Mouse (Mus musculus): ENCODE data around the gene Usp21. TPM values are rescaled to one million over a fixed set of nuclear protein-coding genes. Genes with fewer than 3 reads are reported as not detected.

Gene Usp21
- total and polyA plus RNA-seq, 2 experiments from 2014 or later = 58.7 to 71.7 TPM

DNA sequence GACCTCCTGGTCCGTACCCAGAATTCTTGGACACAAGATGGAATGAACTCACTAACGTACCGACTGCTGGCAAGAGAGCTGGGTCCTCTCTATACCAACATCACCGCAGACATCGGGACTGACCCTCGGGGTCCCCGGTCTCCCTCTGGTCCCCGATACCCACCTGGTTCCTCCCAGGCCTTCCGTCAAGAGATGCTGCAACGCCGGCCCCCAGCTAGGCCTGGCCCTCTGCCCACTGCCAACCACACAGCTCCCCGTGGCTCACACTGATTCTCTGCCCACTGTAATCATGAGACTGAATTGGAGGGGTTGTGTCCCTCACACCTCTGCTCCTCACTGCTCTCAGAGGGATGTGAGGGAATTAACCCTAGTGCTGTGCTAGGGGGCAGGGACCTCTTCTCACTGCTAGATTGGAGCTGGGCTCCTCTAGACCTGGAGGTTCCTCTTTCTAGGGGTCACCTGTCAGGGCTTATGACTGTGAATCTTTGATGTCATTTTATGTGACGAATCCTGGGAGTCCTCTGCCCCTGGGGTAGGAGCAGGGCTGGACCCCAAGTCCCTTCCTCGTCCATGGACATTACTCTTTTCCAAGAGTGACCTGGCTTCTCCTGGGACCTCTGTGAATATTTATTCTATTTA lies 11.6 kb downstream of the Usp21 start:
- TF ChIP-seq CTCF (IDR thresholded peaks at IDR 0.05; ENCODE audit: low read depth) = no peak
- no peak overlapping the region for H3K27ac ChIP-seq
- H3K4me2 ChIP-seq (ENCODE audit: low read depth, low read length) = no peak overlapping the region
- H3K4me3 ChIP-seq (ENCODE audit: low read length) = no peak overlapping the region
- no peak overlapping the region for H3K9ac ChIP-seq (replicated peaks; ENCODE audit: low read length)
- H3K36me3 ChIP-seq (ENCODE audit: insufficient read depth, low read length) = peaks cover 56% of the 10 kb centered on the region
- no peak for ATAC-seq
- no peaks in the 10 kb centered on the region for H3K9me3 ChIP-seq (ENCODE audit: low read length)
- peaks cover 7% of the 10 kb centered on the region for H3K4me1 ChIP-seq (ENCODE audit: insufficient read depth, low read length)
- 87% methylated on average over 14 of the region's 14 CpGs for WGBS
- H3K27me3 ChIP-seq (ENCODE audit: insufficient read depth, low read length) = no peaks in the 10 kb centered on the region
- no peak for DNase-seq (ENCODE audit: low spot score)

- 72% methylated on average over 11 of the region's 11 CpGs for WGBS
- peaks cover 56% of the 10 kb centered on the region for H3K36me3 ChIP-seq (ENCODE audit: insufficient read depth, low read length)
These were observed 12.6 kb downstream of the Usp21 start for GRCm38 (mm10) chr1:171275144-171275734.

DNA sequence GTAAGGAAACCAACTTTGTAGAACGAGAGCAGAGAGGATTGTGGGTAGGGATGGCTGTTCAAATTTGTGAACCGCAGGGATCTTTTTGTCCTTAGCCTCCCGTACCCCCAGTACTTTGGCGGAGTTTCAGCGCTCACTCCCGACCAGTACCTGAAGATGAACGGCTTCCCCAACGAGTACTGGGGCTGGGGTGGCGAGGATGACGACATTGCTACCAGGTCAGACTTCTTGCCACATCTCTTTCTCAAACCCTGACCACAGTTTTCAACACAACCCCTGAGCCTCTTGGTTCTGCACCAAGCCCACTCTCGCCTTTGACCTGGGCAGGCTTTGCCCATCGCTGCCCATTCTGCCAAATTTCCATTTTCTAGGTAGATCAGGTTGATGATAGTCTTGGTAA lies 13.6 kb downstream of the Usp21 start:
- Histone ChIP-seq H3K9ac (replicated peaks; ENCODE audit: low read length) (no peak overlapping the region), H3K36me3 (ENCODE audit: insufficient read depth, low read length) (peaks cover 56% of the 10 kb centered on the region), H3K4me2 (ENCODE audit: low read depth, low read length) (no peak overlapping the region), H3K27me3 (ENCODE audit: insufficient read depth, low read length) (no peaks in the 10 kb centered on the region), H3K27ac (no peak overlapping the region), H3K4me3 (ENCODE audit: low read length) (no peak overlapping the region), H3K9me3 (ENCODE audit: low read length) (no peaks in the 10 kb centered on the region), H3K4me1 (ENCODE audit: insufficient read depth, low read length) (0 out of 2 replicates have a peak, but pooled peaks cover 5% of the 10 kb centered on the region)
- TF ChIP-seq CTCF (IDR thresholded peaks at IDR 0.05; ENCODE audit: low read depth) = no peak
- 94% methylated on average over 12 of the region's 12 CpGs for WGBS
- no peak for ATAC-seq
- no peak for DNase-seq (ENCODE audit: low spot score)

More at GRCm38 (mm10) chr1:171275144-171275734, 12.6 kb downstream of the Usp21 start:
- Histone ChIP-seq H3K27ac (no peak overlapping the region), H3K4me3 (ENCODE audit: low read length) (no peak overlapping the region), H3K9me3 (ENCODE audit: low read length) (no peaks in the 10 kb centered on the region), H3K4me1 (ENCODE audit: insufficient read depth, low read length) (peaks cover 9% of the 10 kb centered on the region), H3K4me2 (ENCODE audit: low read depth, low read length) (no peak overlapping the region), H3K9ac (replicated peaks; ENCODE audit: low read length) (no peak overlapping the region), H3K27me3 (ENCODE audit: insufficient read depth, low read length) (no peaks in the 10 kb centered on the region)
- DNase-seq (ENCODE audit: low spot score) (no peak), ATAC-seq (no peak)
- no peak for TF ChIP-seq CTCF (IDR thresholded peaks at IDR 0.05; ENCODE audit: low read depth)

GRCm38 (mm10) chr1:171272086-171272485 lies 15.7 kb downstream of the Usp21 start:
- ATAC-seq = no peak
- no peak overlapping the region for H3K4me2 ChIP-seq (ENCODE audit: low read depth, low read length)
- H3K27me3 ChIP-seq (ENCODE audit: insufficient read depth, low read length) = no peaks in the 10 kb centered on the region
- peaks cover 43% of the 10 kb centered on the region for H3K36me3 ChIP-seq (ENCODE audit: insufficient read depth, low read length)
- no peak overlapping the region for H3K9ac ChIP-seq (replicated peaks; ENCODE audit: low read length)
- no peak for TF ChIP-seq CTCF (IDR thresholded peaks at IDR 0.05; ENCODE audit: low read depth)
- no peak overlapping the region for H3K4me3 ChIP-seq (ENCODE audit: low read length)
- no peak overlapping the region for H3K27ac ChIP-seq
- no peak for DNase-seq (ENCODE audit: low spot score)
- whole genome bisulfite sequencing = 91% methylated on average over 3 of the region's 3 CpGs
- H3K4me1 ChIP-seq (ENCODE audit: insufficient read depth, low read length) = 0 out of 2 replicates have a peak, but pooled peaks cover 5% of the 10 kb centered on the region
- no peaks in the 10 kb centered on the region for H3K9me3 ChIP-seq (ENCODE audit: low read length)

DNA sequence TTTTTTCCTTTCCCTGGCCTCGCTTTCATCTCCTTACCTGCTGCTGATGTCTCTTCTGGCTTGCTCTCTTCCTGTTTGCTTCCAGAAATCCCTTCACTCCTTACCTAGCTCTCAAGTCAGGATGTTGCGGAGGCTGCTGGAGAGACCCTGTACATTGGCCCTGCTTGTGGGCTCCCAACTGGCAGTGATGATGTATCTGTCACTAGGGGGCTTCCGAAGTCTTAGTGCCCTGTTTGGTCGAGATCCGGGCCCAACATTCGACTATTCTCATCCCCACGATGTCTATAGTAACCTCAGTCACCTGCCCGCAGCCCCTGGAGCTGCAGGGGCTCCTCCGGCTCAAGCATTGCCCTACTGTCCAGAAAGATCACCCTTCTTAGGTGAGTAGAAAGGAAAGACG lies 16.2 kb downstream of the Usp21 start:
- Histone ChIP-seq H3K4me3 (ENCODE audit: low read length) (no peak overlapping the region), H3K9me3 (ENCODE audit: low read length) (no peaks in the 10 kb centered on the region), H3K36me3 (ENCODE audit: insufficient read depth, low read length) (peaks cover 39% of the 10 kb centered on the region), H3K4me1 (ENCODE audit: insufficient read depth, low read length) (0 out of 2 replicates have a peak, but pooled peaks cover 5% of the 10 kb centered on the region), H3K27ac (no peak overlapping the region), H3K4me2 (ENCODE audit: low read depth, low read length) (peak overlapping the region; percentile 100; the same call in 1 of the 2 replicates), H3K27me3 (ENCODE audit: insufficient read depth, low read length) (no peaks in the 10 kb centered on the region), H3K9ac (replicated peaks; ENCODE audit: low read length) (no peak overlapping the region)
- 73% methylated on average over 10 of the region's 10 CpGs for WGBS
- TF ChIP-seq CTCF (IDR thresholded peaks at IDR 0.05; ENCODE audit: low read depth) = no peak
- ATAC-seq (no peak), DNase-seq (ENCODE audit: low spot score) (no peak)

- no peak for ATAC-seq
- Histone ChIP-seq H3K4me2 (ENCODE audit: low read depth, low read length) (peak overlapping the region; percentile 100), H3K27ac (no peak overlapping the region), H3K36me3 (ENCODE audit: insufficient read depth, low read length) (peaks cover 35% of the 10 kb centered on the region), H3K9me3 (ENCODE audit: low read length) (no peaks in the 10 kb centered on the region), H3K4me3 (ENCODE audit: low read length) (peak overlapping the region; percentile 90), H3K27me3 (ENCODE audit: insufficient read depth, low read length) (no peaks in the 10 kb centered on the region), H3K9ac (replicated peaks; ENCODE audit: low read length) (peak overlapping the region; percentile 92; the same call in 1 of the 2 replicates), H3K4me1 (ENCODE audit: insufficient read depth, low read length) (0 out of 2 replicates have a peak, but pooled peaks cover 5% of the 10 kb centered on the region)
- 59% methylated on average over 9 of the region's 9 CpGs for WGBS
- DNase-seq (ENCODE audit: low spot score) = no peak
- no peak for TF ChIP-seq CTCF (IDR thresholded peaks at IDR 0.05; ENCODE audit: low read depth)
These were observed 16.6 kb downstream of the Usp21 start for GRCm38 (mm10) chr1:171271196-171271595.

DNA sequence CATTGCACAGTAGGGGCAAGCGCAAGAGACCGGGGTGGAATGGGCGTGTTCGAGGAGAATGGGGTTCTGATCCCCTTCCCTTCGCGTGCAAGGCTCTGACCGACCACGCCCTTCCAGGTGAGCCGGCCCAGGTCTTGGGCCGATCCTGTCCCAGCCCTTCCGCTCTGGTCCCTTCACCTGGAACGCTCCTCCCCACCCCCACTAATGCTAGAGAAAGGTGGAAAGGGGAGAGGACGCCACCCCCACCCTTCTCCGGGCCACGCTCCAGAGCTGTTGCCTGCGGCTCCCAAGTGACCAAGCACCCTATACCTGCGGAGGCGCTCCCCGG lies 17.3 kb downstream of the Usp21 start:
- DNase-seq (ENCODE audit: low spot score) (peak; percentile 20), ATAC-seq (peak; percentile 71)
- under 1% methylated on average over 19 of the region's 19 CpGs for WGBS
- peaks cover 30% of the 10 kb centered on the region for H3K36me3 ChIP-seq (ENCODE audit: insufficient read depth, low read length)
- H3K27me3 ChIP-seq (ENCODE audit: insufficient read depth, low read length) = no peaks in the 10 kb centered on the region
- peak overlapping the region; percentile 90 for H3K4me3 ChIP-seq (ENCODE audit: low read length)
- no peak for TF ChIP-seq CTCF (IDR thresholded peaks at IDR 0.05; ENCODE audit: low read depth)
- H3K9me3 ChIP-seq (ENCODE audit: low read length) = no peaks in the 10 kb centered on the region
- peak overlapping the region; percentile 32; the same call in 1 of the 2 replicates for H3K27ac ChIP-seq
- H3K9ac ChIP-seq (replicated peaks; ENCODE audit: low read length) = peak overlapping the region; percentile 92
- H3K4me1 ChIP-seq (ENCODE audit: insufficient read depth, low read length) = 0 out of 2 replicates have a peak, but pooled peaks cover 5% of the 10 kb centered on the region
- peak overlapping the region; percentile 100 for H3K4me2 ChIP-seq (ENCODE audit: low read depth, low read length)
